Mouse (Mus musculus) lung, adult 2 months (tissue): ENCODE measurements at regions not wholly inside any gene's neighbourhood (a gene's known extent, or its start where the extent isn't known, plus 50 kb on each side); places are given as distances from the start of the nearest gene placed in this dataset.

ENCODE experiments used
- CTCF ChIP-seq: fragments of 200-500 bp; IDR thresholded peaks from 2 replicates; pipeline ENCODE4 v1.5.1; 2011; ENCODE audit warnings: mild to moderate bottlenecking, low read length, control low read depth; ENCODE audit not compliant: insufficient read depth
- POLR2A ChIP-seq: fragments of 200-500 bp; IDR thresholded peaks from 2 replicates; pipeline ENCODE4 v1.6.1; 2011; ENCODE audit warnings: low read depth, mild to moderate bottlenecking, control low read depth, low read length, borderline replicate concordance; ENCODE audit errors: extremely low read depth

DNA sequence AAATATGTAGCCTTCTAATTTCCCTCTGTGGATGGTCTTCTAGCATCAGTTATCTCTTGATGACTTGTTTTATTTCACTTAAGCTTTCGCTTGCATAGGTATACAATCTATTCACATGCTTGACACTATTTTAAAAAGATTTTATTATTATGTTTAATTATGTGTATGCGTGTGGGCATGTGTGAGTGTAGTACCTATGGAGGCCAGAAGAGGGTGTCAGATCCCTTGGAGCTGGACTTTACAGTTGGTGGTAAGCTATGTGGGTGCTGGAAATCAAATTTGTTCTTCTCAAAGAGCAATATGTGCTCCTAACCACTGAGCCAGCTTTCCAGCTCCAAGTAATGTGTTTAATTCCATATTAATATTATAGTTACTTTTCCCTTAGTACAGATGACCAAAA, 372.6 kb upstream of the Camk1g start:
- TF ChIP-seq CTCF (no peak), POLR2A (no peak)
